Mouse (Mus musculus): ENCODE measurements around the gene Itgav. TPM values are rescaled to one million over a fixed set of nuclear protein-coding genes. Genes with fewer than 3 reads are reported as not detected.

Gene Itgav
- polyA plus RNA-seq, 1 experiment from 2014 or later = 66.8 TPM

- H3K9me3 ChIP-seq (ENCODE audit: low read depth, low read length) = no peaks in the 10 kb centered on the region
- H3K4me2 ChIP-seq = peak overlapping the region; percentile 74
- 54% methylated on average over 4 of the region's 4 CpGs for WGBS
- no peak overlapping the region for H3K27ac ChIP-seq (ENCODE audit: low read depth)
- H3K27me3 ChIP-seq (ENCODE audit: insufficient read depth, low read length) = no peaks in the 10 kb centered on the region
- H3K9ac ChIP-seq = peak overlapping the region; percentile 89; the same call in 1 of the 2 replicates
- no peak for TF ChIP-seq CTCF (IDR thresholded peaks at IDR 0.05; ENCODE audit: low read depth)
- DNase-seq (no peak), ATAC-seq (ENCODE audit: insufficient read depth) (no peak)
- H3K36me3 ChIP-seq (ENCODE audit: insufficient read depth) = no peaks in the 10 kb centered on the region
- H3K4me1 ChIP-seq (ENCODE audit: insufficient read depth) = peaks cover 11% of the 10 kb centered on the region; the same call in 1 of the 2 replicates
- peak overlapping the region; percentile 78 for H3K4me3 ChIP-seq (ENCODE audit: low read depth, low read length)
Observed at GRCm38 (mm10) chr2:83725796-83726195, 1.6 kb downstream of the Itgav start.

GRCm38 (mm10) chr2:83728238-83728682 is 4.1 kb downstream of the Itgav start:
- no peak overlapping the region for H3K27ac ChIP-seq (ENCODE audit: low read depth)
- no peak overlapping the region for H3K4me3 ChIP-seq (ENCODE audit: low read depth, low read length)
- H3K9me3 ChIP-seq (ENCODE audit: low read depth, low read length) = no peaks in the 10 kb centered on the region
- H3K27me3 ChIP-seq (ENCODE audit: insufficient read depth, low read length) = no peaks in the 10 kb centered on the region
- H3K36me3 ChIP-seq (ENCODE audit: insufficient read depth) = no peaks in the 10 kb centered on the region
- no peak for TF ChIP-seq CTCF (IDR thresholded peaks at IDR 0.05; ENCODE audit: low read depth)
- no peak for DNase-seq
- no peak overlapping the region for H3K4me2 ChIP-seq
- 59% methylated on average over 4 of the region's 4 CpGs for WGBS
- H3K4me1 ChIP-seq (ENCODE audit: insufficient read depth) = peaks cover 10% of the 10 kb centered on the region; the same call in 1 of the 2 replicates
- no peak overlapping the region for H3K9ac ChIP-seq
- no peak for ATAC-seq (ENCODE audit: insufficient read depth)

DNA sequence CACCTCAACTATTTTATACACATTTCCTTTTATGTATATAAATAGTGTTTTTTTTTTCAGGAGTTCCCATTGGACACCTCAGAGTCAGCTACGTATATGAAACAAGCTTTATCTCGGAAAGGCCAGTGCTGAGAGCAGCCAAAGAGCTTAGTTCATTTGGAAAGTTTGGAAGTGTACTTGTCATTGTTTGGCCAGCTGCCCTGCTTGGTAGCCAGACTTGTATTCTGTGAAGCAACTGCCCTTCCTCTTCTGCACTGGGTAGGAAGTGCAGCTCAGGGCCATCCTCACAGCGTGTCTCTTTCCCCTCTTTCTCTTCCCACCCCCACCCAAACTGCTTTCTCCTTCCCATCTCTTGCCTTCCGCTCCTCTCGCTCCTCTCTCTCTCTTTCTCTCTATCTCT is 5.1 kb downstream of the Itgav start:
- no peak overlapping the region for H3K4me3 ChIP-seq (ENCODE audit: low read depth, low read length)
- peaks cover 12% of the 10 kb centered on the region; the same call in 1 of the 2 replicates for H3K4me1 ChIP-seq (ENCODE audit: insufficient read depth)
- H3K9me3 ChIP-seq (ENCODE audit: low read depth, low read length) = no peaks in the 10 kb centered on the region
- ATAC-seq (ENCODE audit: insufficient read depth) (no peak), DNase-seq (peak; percentile 85)
- no peak overlapping the region for H3K9ac ChIP-seq
- no peaks in the 10 kb centered on the region for H3K27me3 ChIP-seq (ENCODE audit: insufficient read depth, low read length)
- no peaks in the 10 kb centered on the region for H3K36me3 ChIP-seq (ENCODE audit: insufficient read depth)
- H3K4me2 ChIP-seq = 0 out of 2 replicates have a peak overlapping the region, but pooled peaks have one; percentile 16
- no peak for TF ChIP-seq CTCF (IDR thresholded peaks at IDR 0.05; ENCODE audit: low read depth)
- H3K27ac ChIP-seq (ENCODE audit: low read depth) = no peak overlapping the region
- 41% methylated on average over 5 of the region's 5 CpGs for WGBS

DNA sequence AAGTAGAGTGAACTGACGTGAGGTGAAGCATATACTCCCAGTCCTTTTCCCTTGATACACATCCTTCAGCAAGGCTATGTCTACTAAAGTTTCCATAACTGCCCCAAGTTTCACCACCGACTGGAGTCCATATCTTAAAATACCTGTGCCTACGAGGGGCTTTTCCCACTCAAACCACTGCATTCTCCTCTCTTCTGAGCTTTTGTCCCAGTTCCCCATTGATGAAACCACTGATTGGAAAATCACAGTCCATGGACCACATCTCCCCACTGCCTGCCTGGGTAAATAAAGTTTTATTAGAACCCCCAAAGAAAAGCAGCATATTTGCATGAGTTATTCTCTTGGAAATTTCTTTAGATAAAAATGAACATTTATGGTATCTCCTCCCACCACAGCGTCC is 8.7 kb downstream of the Itgav start:
- no peak for TF ChIP-seq CTCF (IDR thresholded peaks at IDR 0.05; ENCODE audit: low read depth)
- Histone ChIP-seq H3K4me1 (ENCODE audit: insufficient read depth) (peaks cover 4% of the 10 kb centered on the region; the same call in 1 of the 2 replicates), H3K36me3 (ENCODE audit: insufficient read depth) (peaks cover 8% of the 10 kb centered on the region; the same call in 1 of the 2 replicates), H3K4me3 (ENCODE audit: low read depth, low read length) (no peak overlapping the region), H3K9ac (no peak overlapping the region), H3K9me3 (ENCODE audit: low read depth, low read length) (no peaks in the 10 kb centered on the region), H3K4me2 (no peak overlapping the region), H3K27ac (ENCODE audit: low read depth) (no peak overlapping the region), H3K27me3 (ENCODE audit: insufficient read depth, low read length) (no peaks in the 10 kb centered on the region)
- no peak for ATAC-seq (ENCODE audit: insufficient read depth)
- DNase-seq = no peak
- WGBS = 90% methylated on average over 4 of the region's 4 CpGs

DNA sequence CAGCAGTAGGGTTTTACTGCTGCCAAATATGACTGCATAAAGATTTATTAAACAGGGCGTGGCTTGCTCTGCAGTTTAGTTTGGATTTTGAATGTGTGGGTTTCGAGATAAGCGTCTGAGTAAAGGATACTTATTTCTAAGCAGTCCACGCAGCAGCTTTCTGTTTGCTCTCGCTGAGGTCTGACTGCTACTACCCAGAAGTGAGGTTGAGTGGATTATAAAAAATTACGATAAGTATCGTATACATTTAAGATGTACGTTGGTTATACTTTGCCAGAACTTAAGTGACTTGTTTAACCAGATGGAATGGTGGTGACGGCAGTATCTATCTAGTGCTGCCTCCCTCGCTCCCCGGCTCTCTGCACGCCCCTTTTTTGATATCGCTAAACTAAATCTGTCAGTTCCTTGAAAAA is 9.8 kb downstream of the Itgav start:
- Histone ChIP-seq H3K4me2 (peak overlapping the region; percentile 46), H3K9me3 (ENCODE audit: low read depth, low read length) (no peaks in the 10 kb centered on the region), H3K4me1 (ENCODE audit: insufficient read depth) (peaks cover 4% of the 10 kb centered on the region), H3K9ac (no peak overlapping the region), H3K36me3 (ENCODE audit: insufficient read depth) (peaks cover 18% of the 10 kb centered on the region; the same call in 1 of the 2 replicates), H3K27me3 (ENCODE audit: insufficient read depth, low read length) (no peaks in the 10 kb centered on the region), H3K27ac (ENCODE audit: low read depth) (no peak overlapping the region), H3K4me3 (ENCODE audit: low read depth, low read length) (0 out of 2 replicates have a peak overlapping the region, but pooled peaks have one; percentile 6)
- DNase-seq (peak; percentile 76), ATAC-seq (ENCODE audit: insufficient read depth) (peak; percentile 69; the same call in 1 of the 2 replicates)
- TF ChIP-seq CTCF (IDR thresholded peaks at IDR 0.05; ENCODE audit: low read depth) = no peak
- WGBS = 23% methylated on average over 13 of the region's 13 CpGs

- H3K9me3 ChIP-seq (ENCODE audit: low read depth, low read length) = no peaks in the 10 kb centered on the region
- H3K4me2 ChIP-seq = no peak overlapping the region
- peaks cover 6% of the 10 kb centered on the region for H3K4me1 ChIP-seq (ENCODE audit: insufficient read depth)
- TF ChIP-seq CTCF (IDR thresholded peaks at IDR 0.05; ENCODE audit: low read depth) = no peak
- DNase-seq (no peak), ATAC-seq (ENCODE audit: insufficient read depth) (no peak)
- 63% methylated on average over 5 of the region's 5 CpGs for WGBS
- H3K4me3 ChIP-seq (ENCODE audit: low read depth, low read length) = no peak overlapping the region
- no peaks in the 10 kb centered on the region for H3K27me3 ChIP-seq (ENCODE audit: insufficient read depth, low read length)
- peaks cover 18% of the 10 kb centered on the region; the same call in 1 of the 2 replicates for H3K36me3 ChIP-seq (ENCODE audit: insufficient read depth)
- no peak overlapping the region for H3K27ac ChIP-seq (ENCODE audit: low read depth)
- no peak overlapping the region for H3K9ac ChIP-seq
Observed at GRCm38 (mm10) chr2:83735276-83735675, 11.1 kb downstream of the Itgav start.

DNA sequence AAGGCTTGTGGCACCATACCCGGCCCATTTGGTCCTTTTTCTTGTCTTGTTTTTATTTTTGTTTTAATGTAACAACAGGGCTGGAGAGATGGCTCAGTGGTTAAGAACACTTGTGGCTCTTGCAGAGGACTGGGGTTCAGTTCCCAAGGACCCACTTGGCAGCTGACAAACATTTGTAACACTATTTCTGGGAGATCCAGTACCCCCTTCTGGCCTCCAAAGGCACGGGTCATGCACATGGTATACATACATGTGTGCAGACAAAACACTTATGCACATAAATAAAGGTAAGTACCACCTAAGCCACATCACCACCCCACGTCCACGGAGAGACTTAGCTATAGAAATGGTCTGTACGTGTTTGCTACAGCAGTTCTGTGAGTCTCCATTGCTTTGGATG is 12.6 kb downstream of the Itgav start:
- no peak overlapping the region for H3K9ac ChIP-seq
- TF ChIP-seq CTCF (IDR thresholded peaks at IDR 0.05; ENCODE audit: low read depth) = no peak
- ATAC-seq (ENCODE audit: insufficient read depth) (no peak), DNase-seq (no peak)
- peaks cover 9% of the 10 kb centered on the region for H3K4me1 ChIP-seq (ENCODE audit: insufficient read depth)
- H3K36me3 ChIP-seq (ENCODE audit: insufficient read depth) = peaks cover 18% of the 10 kb centered on the region; the same call in 1 of the 2 replicates
- no peak overlapping the region for H3K27ac ChIP-seq (ENCODE audit: low read depth)
- 84% methylated on average over 5 of the region's 5 CpGs for WGBS
- H3K4me2 ChIP-seq = no peak overlapping the region
- H3K4me3 ChIP-seq (ENCODE audit: low read depth, low read length) = no peak overlapping the region
- no peaks in the 10 kb centered on the region for H3K9me3 ChIP-seq (ENCODE audit: low read depth, low read length)
- H3K27me3 ChIP-seq (ENCODE audit: insufficient read depth, low read length) = no peaks in the 10 kb centered on the region

Measured in lung, embryonic 14.5 days (tissue).